ENCODE assay signal across 8 mouse cellular contexts in genomic region chr17:34898706-34899052, GRCm38 (mm10). TPM values are rescaled to one million over a fixed set of nuclear protein-coding genes. Genes with fewer than 3 reads are reported as not detected.
DNase-seq lines count a peak whose midpoint lies in the region; ATAC-seq and TF ChIP-seq lines count a peak whose summit lies in the region.

No protein-coding gene starts in this region.

- H3K27me3 ChIP-seq in kidney, embryonic 15.5 days = no peaks in the 10 kb centered on the region
- H3K27me3 ChIP-seq in forebrain, postnatal 0 days (ENCODE audit: insufficient read depth, low read length) = no peaks in the 10 kb centered on the region
- H3K27me3 ChIP-seq in liver, embryonic 13.5 days = no peaks in the 10 kb centered on the region

- peaks cover 40% of the 10 kb centered on the region for H3K36me3 ChIP-seq in kidney, embryonic 15.5 days
- H3K36me3 ChIP-seq in forebrain, postnatal 0 days (ENCODE audit: insufficient read depth) = peaks cover 27% of the 10 kb centered on the region
- H3K36me3 ChIP-seq in liver, embryonic 13.5 days = peaks cover 33% of the 10 kb centered on the region

- H3K9me3 ChIP-seq in kidney, embryonic 15.5 days (replicated peaks) = no peaks in the 10 kb centered on the region
- no peaks in the 10 kb centered on the region for H3K9me3 ChIP-seq in forebrain, postnatal 0 days (ENCODE audit: low read length)
- no peaks in the 10 kb centered on the region for H3K9me3 ChIP-seq in liver, embryonic 13.5 days (replicated peaks)

- ATAC-seq in kidney, embryonic 15.5 days (replicated peaks; ENCODE audit: low FRiP score) = no peak
- ATAC-seq in forebrain, postnatal 0 days = no peak
- ATAC-seq in liver, embryonic 13.5 days (ENCODE audit: low read depth) = no peak

- peak overlapping the region; percentile 85 for H3K4me2 ChIP-seq in kidney, embryonic 15.5 days
- H3K4me2 ChIP-seq in forebrain, postnatal 0 days (ENCODE audit: low read depth) = peak overlapping the region; percentile 89
- H3K4me2 ChIP-seq in liver, embryonic 13.5 days = peak overlapping the region; percentile 98

- 0% methylated on average over 23 of the region's 47 CpGs for WGBS in kidney, embryonic 15.5 days
- WGBS in forebrain, postnatal 0 days = 0% methylated on average over 21 of the region's 47 CpGs
- 0% methylated on average over 30 of the region's 47 CpGs for WGBS in liver, embryonic 13.5 days (ENCODE audit: insufficient replicate concordance)

- DNase-seq in kidney, adult 9 months = no peak
- DNase-seq in brain, embryonic 14.5 days (ENCODE audit: low read depth) = peak; percentile 71
- peak; percentile 54 for DNase-seq in forebrain, postnatal 0 days
- DNase-seq in liver, embryonic 13.5 days = no peak
- no peak for DNase-seq in B cell, adult 2 months
- DNase-seq in cerebellum, adult 9-11 months = no peak
- no peak for DNase-seq in cerebellum, adult 18-20 months

- H3K4me3 ChIP-seq in kidney, embryonic 15.5 days (replicated peaks) = peak overlapping the region; percentile 93
- H3K4me3 ChIP-seq in forebrain, postnatal 0 days (ENCODE audit: low read depth, low read length) = peak overlapping the region; percentile 95
- H3K4me3 ChIP-seq in liver, embryonic 13.5 days (replicated peaks) = peak overlapping the region; percentile 81

- TF ChIP-seq POLR2A in brain, embryonic 14.5 days (IDR thresholded peaks at IDR 0.05; ENCODE audit: borderline replicate concordance, extremely low read depth, insufficient read depth, insufficient read length, poor library complexity, severe bottlenecking) = no peak; the same call in 1 of the 2 replicates

- H3K9ac ChIP-seq in kidney, embryonic 15.5 days = peak overlapping the region; percentile 96
- peak overlapping the region; percentile 83 for H3K9ac ChIP-seq in forebrain, postnatal 0 days
- H3K9ac ChIP-seq in liver, embryonic 13.5 days = peak overlapping the region; percentile 93

- no peak for TF ChIP-seq CTCF in brain, embryonic 14.5 days (IDR thresholded peaks at IDR 0.05; ENCODE audit: borderline replicate concordance, extremely low read depth, insufficient read depth, insufficient read length)
- no peak for TF ChIP-seq CTCF in forebrain, postnatal 0 days (IDR thresholded peaks at IDR 0.05; ENCODE audit: low read depth)

- peak overlapping the region; percentile 98 for H3K27ac ChIP-seq in kidney, embryonic 15.5 days
- H3K27ac ChIP-seq in forebrain, postnatal 0 days (ENCODE audit: low read depth, low read length) = peak overlapping the region; percentile 91
- H3K27ac ChIP-seq in liver, embryonic 13.5 days = peak overlapping the region; percentile 94

- peaks cover 51% of the 10 kb centered on the region for H3K4me1 ChIP-seq in kidney, embryonic 15.5 days
- H3K4me1 ChIP-seq in forebrain, postnatal 0 days (ENCODE audit: insufficient read depth) = peaks cover 10% of the 10 kb centered on the region; the same call in 1 of the 2 replicates
- H3K4me1 ChIP-seq in liver, embryonic 13.5 days (replicated peaks) = peaks cover 82% of the 10 kb centered on the region

RNA-seq across cellular contexts. Expression of gene Ehmt2, which starts 0.4 kb away (rescaled TPM):
- 80.1 and 93.7 TPM in 2 replicates for polyA plus RNA-seq in kidney, embryonic 15.5 days (2015; fragmentation: Nextera tagmentation; extraction: Ambion mirVana)
- 350 and 361 TPM in 2 replicates for polyA plus RNA-seq in brain, embryonic 14.5 days (2012; rRNA removed)
- total RNA-seq in forebrain, postnatal 0 days (2014; rRNA removed) = 293 and 302 TPM in 2 replicates
- polyA plus RNA-seq in forebrain, postnatal 0 days (2015; fragmentation: Nextera tagmentation; extraction: Ambion mirVana) = 45.5 and 61.8 TPM in 2 replicates
- 16.8 and 17.7 TPM in 2 replicates for polyA plus RNA-seq in liver, embryonic 13.5 days (2015; fragmentation: Nextera tagmentation; extraction: Ambion mirVana)

RNA-seq across cellular contexts. Expression of gene C2, which starts 0.6 kb away (rescaled TPM):
- polyA plus RNA-seq in kidney, embryonic 15.5 days (2015; fragmentation: Nextera tagmentation; extraction: Ambion mirVana) = 2.6 and 3.6 TPM in 2 replicates
- polyA plus RNA-seq in brain, embryonic 14.5 days (2012; rRNA removed) = 1.1 and 2.3 TPM in 2 replicates
- 2.6 and 6.1 TPM in 2 replicates for total RNA-seq in forebrain, postnatal 0 days (2014; rRNA removed)
- 3.0 and 3.5 TPM in 2 replicates for polyA plus RNA-seq in forebrain, postnatal 0 days (2015; fragmentation: Nextera tagmentation; extraction: Ambion mirVana)
- polyA plus RNA-seq in liver, embryonic 13.5 days (2015; fragmentation: Nextera tagmentation; extraction: Ambion mirVana) = 11.1 and 11.7 TPM in 2 replicates

RNA-seq across cellular contexts. Expression of gene Slc44a4, which starts 15.6 kb away (rescaled TPM):
- 12.4 and 13.0 TPM in 2 replicates for polyA plus RNA-seq in kidney, embryonic 15.5 days (2015; fragmentation: Nextera tagmentation; extraction: Ambion mirVana)
- 0.06 and 0.07 TPM in 2 replicates for polyA plus RNA-seq in brain, embryonic 14.5 days (2012; rRNA removed)
- not detected in 2 replicates for total RNA-seq in forebrain, postnatal 0 days (2014; rRNA removed)
- polyA plus RNA-seq in forebrain, postnatal 0 days (2015; fragmentation: Nextera tagmentation; extraction: Ambion mirVana) = 0.06 TPM in 1 of 2 replicates, not detected in the other
- polyA plus RNA-seq in liver, embryonic 13.5 days (2015; fragmentation: Nextera tagmentation; extraction: Ambion mirVana) = 1.5 TPM in 2 replicates

RNA-seq across cellular contexts. Expression of gene Gm20547, which starts 16.8 kb away (rescaled TPM):
- not detected in 2 replicates for polyA plus RNA-seq in kidney, embryonic 15.5 days (2015; fragmentation: Nextera tagmentation; extraction: Ambion mirVana)
- 0.04 TPM in 1 of 2 replicates, not detected in the other for polyA plus RNA-seq in brain, embryonic 14.5 days (2012; rRNA removed)
- total RNA-seq in forebrain, postnatal 0 days (2014; rRNA removed) = not detected in 2 replicates
- not detected in 2 replicates for polyA plus RNA-seq in forebrain, postnatal 0 days (2015; fragmentation: Nextera tagmentation; extraction: Ambion mirVana)
- 0.17 TPM in 1 of 2 replicates, not detected in the other for polyA plus RNA-seq in liver, embryonic 13.5 days (2015; fragmentation: Nextera tagmentation; extraction: Ambion mirVana)

RNA-seq across cellular contexts. Expression of gene Zbtb12, which starts 19.4 kb away (rescaled TPM):
- polyA plus RNA-seq in kidney, embryonic 15.5 days (2015; fragmentation: Nextera tagmentation; extraction: Ambion mirVana) = 5.0 TPM in 2 replicates
- polyA plus RNA-seq in brain, embryonic 14.5 days (2012; rRNA removed) = 116 and 135 TPM in 2 replicates
- 25.2 and 32.6 TPM in 2 replicates for total RNA-seq in forebrain, postnatal 0 days (2014; rRNA removed)
- 5.3 and 7.7 TPM in 2 replicates for polyA plus RNA-seq in forebrain, postnatal 0 days (2015; fragmentation: Nextera tagmentation; extraction: Ambion mirVana)
- polyA plus RNA-seq in liver, embryonic 13.5 days (2015; fragmentation: Nextera tagmentation; extraction: Ambion mirVana) = 0.54 and 0.80 TPM in 2 replicates

Comparison
In these comparisons a context has a peak if more than half of its experiments do, and no peak if none do; other contexts are left out.
1. DNase-seq: peak in brain, embryonic 14.5 days (single experiment) and forebrain, postnatal 0 days (single experiment); none in kidney, adult 9 months (single experiment), liver, embryonic 13.5 days (single experiment), B cell, adult 2 months (0 of 2), cerebellum, adult 9-11 months (single experiment) and cerebellum, adult 18-20 months (0 of 2).
2. Peak in every context shown above with its lines, with median percentiles within 50 percentile points of each other: H3K27ac ChIP-seq, H3K4me2 ChIP-seq, H3K4me3 ChIP-seq and H3K9ac ChIP-seq.